In the genomic region with DNA sequence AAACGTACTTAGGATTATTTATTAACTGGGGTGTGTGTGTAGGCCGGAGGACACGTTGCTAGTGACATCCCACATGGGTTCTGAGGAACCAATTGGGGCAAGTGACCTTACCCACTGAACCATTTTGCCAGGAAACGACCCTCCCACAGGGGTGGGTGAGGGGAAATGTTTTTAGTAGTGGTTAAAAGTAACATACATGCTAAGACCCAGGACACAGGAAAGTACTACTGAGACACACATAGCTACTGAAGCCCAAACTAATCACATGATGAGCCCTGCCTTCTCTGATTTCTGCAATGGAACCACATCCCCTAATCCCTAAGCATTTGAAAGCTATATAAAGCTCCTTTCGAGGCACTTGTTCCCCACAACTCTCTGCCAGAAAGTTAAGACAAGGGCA, we compare ENCODE assay signal across 9 mouse cellular contexts. TPM values are rescaled to one million over a fixed set of nuclear protein-coding genes. Genes with fewer than 3 reads are reported as not detected.
DNase-seq lines count a peak whose midpoint lies in the region; ATAC-seq and TF ChIP-seq lines count a peak whose summit lies in the region.
"Had no signal": no experiment of that assay in that cellular context is flagged by ENCODE, and none has a peak within 500 bp of the region (broad histone marks: within the 10 kb centered on the region; RNA-seq: fewer than 3 reads in every experiment).

No protein-coding gene starts in this region.

- H3K9me3 ChIP-seq in lung, embryonic 15.5 days = no peaks in the 10 kb centered on the region
- no peaks in the 10 kb centered on the region for H3K9me3 ChIP-seq in stomach, postnatal 0 days (ENCODE audit: control insufficient read depth, low read length)

- WGBS in lung, embryonic 15.5 days = 60% methylated on average over 5 of the region's 5 CpGs
- 64% methylated on average over 5 of the region's 5 CpGs for WGBS in stomach, postnatal 0 days

- 0 out of 2 replicates have a peak overlapping the region, but pooled peaks have one; percentile 100 for H3K4me2 ChIP-seq in lung, embryonic 15.5 days
- H3K4me2 ChIP-seq in stomach, postnatal 0 days (replicated peaks; ENCODE audit: low read depth) = peak overlapping the region; percentile 93; the same call in 1 of the 2 replicates

- H3K27ac ChIP-seq in lung, embryonic 15.5 days = no peak overlapping the region
- H3K27ac ChIP-seq in stomach, postnatal 0 days (replicated peaks) = no peak overlapping the region

- H3K36me3 ChIP-seq in lung, embryonic 15.5 days = no peaks in the 10 kb centered on the region
- no peaks in the 10 kb centered on the region for H3K36me3 ChIP-seq in stomach, postnatal 0 days (ENCODE audit: control insufficient read depth, insufficient read depth, low read length)

- no peak for TF ChIP-seq CTCF in stomach, postnatal 0 days (IDR thresholded peaks at IDR 0.05; ENCODE audit: low read depth)

- no peak for TF ChIP-seq EP300 in stomach, postnatal 0 days (optimal IDR thresholded peaks at IDR 0.05)

- peaks cover 31% of the 10 kb centered on the region for H3K27me3 ChIP-seq in lung, embryonic 15.5 days
- H3K27me3 ChIP-seq in stomach, postnatal 0 days (ENCODE audit: control insufficient read depth, insufficient read depth, low read length) = no peaks in the 10 kb centered on the region

- peaks cover 17% of the 10 kb centered on the region for H3K4me1 ChIP-seq in lung, embryonic 15.5 days
- 0 out of 2 replicates have a peak, but pooled peaks cover 2% of the 10 kb centered on the region for H3K4me1 ChIP-seq in stomach, postnatal 0 days (replicated peaks; ENCODE audit: control insufficient read depth, insufficient read depth)

- H3K4me3 ChIP-seq in lung, embryonic 15.5 days = no peak overlapping the region
- peak overlapping the region; percentile 55 for H3K4me3 ChIP-seq in stomach, postnatal 0 days (ENCODE audit: low read depth, low read length)

- no peak for ATAC-seq in lung, embryonic 15.5 days (ENCODE audit: borderline replicate concordance, extremely low read depth, low FRiP score, low TSS enrichment)
- ATAC-seq in stomach, postnatal 0 days (ENCODE audit: low FRiP score, low TSS enrichment) = no peak

- peak; percentile 25 for DNase-seq in cerebellum, adult 11-12 months
- DNase-seq in cerebellum, adult 18-20 months = no peak
- no peak for DNase-seq in lung, postnatal 25 days (ENCODE audit: low spot score)
- DNase-seq in kidney, postnatal 10 days = peak; percentile 13
- no peak for DNase-seq in stomach, postnatal 0 days (ENCODE audit: low spot score)
- no peak for DNase-seq in urinary bladder, adult 2 months (ENCODE audit: low spot score)
- no peak for DNase-seq in adrenal gland, postnatal 36 days
- DNase-seq: gastrocnemius, postnatal 14 days had no signal

- no peak overlapping the region for H3K9ac ChIP-seq in lung, embryonic 15.5 days
- H3K9ac ChIP-seq in stomach, postnatal 0 days (ENCODE audit: low read length) = no peak overlapping the region

RNA-seq across cellular contexts. Expression of a gene that starts 1.1 kb away (rescaled TPM):
- polyA plus RNA-seq in lung, embryonic 15.5 days (2015; fragmentation: Nextera tagmentation; extraction: Ambion mirVana) = 9.6 and 11.6 TPM in 2 replicates
- 16.0 and 16.8 TPM in 2 replicates for polyA plus RNA-seq in stomach, postnatal 0 days (2015; fragmentation: Nextera tagmentation; extraction: Ambion mirVana)
- polyA plus RNA-seq in urinary bladder, adult 2 months (2012; rRNA removed) = 46.5 and 55.3 TPM in 2 replicates
- total RNA-seq in adrenal gland, postnatal 36 days (2021) = 10 to 100 TPM in 1 of 2 experiments, 1 to 10 TPM in 1; 7.8 to 11.3 TPM

Comparison
In these comparisons a context has a peak if more than half of its experiments do, and no peak if none do; other contexts are left out.
1. DNase-seq: peak in cerebellum, adult 11-12 months (single experiment) and kidney, postnatal 10 days (single experiment); none in cerebellum, adult 18-20 months (0 of 2), lung, postnatal 25 days (single experiment), stomach, postnatal 0 days (single experiment), urinary bladder, adult 2 months (single experiment) and adrenal gland, postnatal 36 days (0 of 2).